Mouse (Mus musculus): ENCODE measurements around the gene Rnaseh1.
A peak's percentile ranks its signal among the peaks of the same experiment; 100 is the strongest.

The Rnaseh1 gene

DNA sequence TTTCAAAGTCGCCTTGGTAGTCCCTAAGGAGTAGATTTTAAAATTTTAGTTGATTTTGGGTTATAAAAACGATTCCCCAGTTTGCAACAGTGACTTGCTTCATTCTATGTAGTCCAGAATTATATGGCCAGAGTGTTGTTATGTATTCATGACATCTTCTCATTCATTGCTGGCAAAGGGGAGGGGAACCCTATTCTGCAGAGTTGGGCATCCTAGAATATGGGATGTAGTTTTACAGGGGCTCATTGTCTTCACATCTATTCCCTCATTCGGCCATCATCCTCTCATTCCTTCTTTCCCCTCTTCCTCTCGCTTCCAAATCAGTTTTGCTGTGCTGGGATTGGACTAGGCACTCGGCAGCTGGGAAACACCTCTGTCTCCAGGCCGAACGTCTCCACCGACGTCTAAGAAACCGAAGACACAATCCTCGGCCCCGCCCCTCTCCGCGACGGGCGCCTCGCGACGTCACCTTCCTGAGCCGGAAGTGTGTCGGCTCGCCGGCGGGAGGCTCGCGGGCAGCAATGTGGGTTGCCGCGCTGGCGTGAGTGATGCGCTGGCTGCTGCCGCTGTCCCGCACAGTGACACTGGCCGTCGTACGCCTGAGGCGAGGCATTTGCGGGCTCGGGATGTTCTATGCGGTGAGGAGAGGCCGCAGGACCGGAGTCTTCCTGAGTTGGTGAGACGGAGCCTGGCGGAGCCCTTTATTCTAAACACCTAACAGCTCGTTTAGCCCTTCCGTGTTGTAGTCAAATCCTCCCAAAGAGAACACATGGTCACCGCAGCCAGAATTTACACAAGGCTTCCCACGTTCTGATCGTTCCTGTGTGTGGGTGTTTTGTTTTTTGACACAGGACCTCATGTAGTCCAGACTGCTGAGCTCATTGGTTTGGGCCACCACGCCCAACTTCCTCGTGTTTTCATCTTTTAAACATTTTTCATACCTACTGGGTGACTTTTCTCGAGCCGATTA is at the start of gene Rnaseh1:
Gene Rnaseh1, plus strand, starts transcription at position 462 of the 970 bp plus-strand sequence.
- DNase-seq = peak; percentile 89 to 90

DNA sequence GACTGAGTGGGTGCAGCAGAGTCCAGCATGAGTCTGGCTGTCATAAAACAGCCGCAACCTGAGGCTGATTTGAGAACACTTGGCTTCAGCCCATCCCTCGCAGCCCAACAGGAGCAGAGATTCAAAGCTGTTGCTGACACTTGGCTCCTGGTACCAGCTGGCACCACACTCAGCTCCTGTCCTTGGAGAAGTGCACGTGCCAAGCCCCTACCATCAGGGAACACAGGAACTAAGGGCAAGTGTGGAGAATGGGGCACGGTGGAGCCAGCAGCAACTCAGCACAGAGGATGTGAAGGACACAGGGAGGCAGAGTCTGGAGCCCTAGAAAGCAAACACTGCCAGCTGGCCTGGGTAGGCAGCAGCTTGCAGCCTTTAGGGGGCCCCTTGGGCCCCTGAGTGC is 47.1 kb upstream of the Rnaseh1 start:
- DNase-seq = no peak

DNA sequence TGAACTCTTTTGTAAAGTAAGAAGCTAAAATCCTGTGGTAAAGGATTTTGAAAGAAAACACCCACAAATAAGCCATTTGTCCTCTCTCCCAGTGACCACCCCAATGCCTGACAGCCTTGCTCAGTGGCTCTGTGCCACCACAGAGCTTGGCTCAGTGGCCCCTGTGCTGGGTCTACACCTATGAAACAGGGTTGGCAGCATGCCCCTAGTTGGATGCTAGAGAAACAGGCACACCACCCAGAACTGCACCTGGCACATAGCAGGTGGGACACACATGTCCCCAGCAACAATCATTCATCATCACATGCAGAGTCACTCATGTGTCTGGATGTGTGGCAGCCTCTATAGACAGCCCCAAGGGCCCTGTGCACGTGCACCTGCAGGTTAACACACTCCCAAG is 45.9 kb upstream of the Rnaseh1 start:
- DNase-seq = no peak

DNA sequence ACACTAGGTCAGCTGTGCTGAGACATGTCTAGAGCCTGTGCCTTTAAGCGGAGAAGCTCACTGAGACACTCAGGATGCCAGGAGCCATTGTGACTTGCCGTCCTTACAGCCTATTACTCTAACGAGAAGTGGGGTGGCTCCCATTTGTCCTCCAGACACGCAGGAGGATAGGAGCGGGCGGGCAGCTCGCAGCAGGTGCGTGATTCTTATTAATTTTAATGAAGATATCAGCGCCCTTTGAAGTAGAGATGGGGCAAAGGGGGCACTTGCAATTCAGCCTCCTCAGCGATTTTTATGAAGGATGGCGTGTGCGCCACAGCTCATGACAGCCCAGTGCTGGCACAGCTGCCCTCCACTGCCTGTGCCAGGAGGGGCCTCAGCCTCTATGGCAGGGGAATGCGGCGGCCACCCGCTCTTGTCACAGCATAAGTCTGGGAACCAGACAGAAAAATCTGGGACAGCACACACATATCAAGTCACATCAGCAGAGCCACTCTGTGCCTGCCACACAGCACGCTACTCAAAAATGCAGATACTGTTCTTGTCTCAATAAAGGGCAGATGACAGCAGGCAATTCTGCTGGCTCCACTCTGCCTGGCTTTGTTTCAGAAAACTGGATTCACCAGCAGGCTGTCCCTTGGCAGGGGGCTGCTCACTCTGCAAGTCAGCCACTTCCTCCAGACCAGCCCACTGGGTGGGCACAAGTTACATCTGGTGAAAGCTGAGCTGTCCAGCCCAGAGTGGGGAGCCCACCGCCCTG is 41.7 kb upstream of the Rnaseh1 start:
- no peak for DNase-seq

DNA sequence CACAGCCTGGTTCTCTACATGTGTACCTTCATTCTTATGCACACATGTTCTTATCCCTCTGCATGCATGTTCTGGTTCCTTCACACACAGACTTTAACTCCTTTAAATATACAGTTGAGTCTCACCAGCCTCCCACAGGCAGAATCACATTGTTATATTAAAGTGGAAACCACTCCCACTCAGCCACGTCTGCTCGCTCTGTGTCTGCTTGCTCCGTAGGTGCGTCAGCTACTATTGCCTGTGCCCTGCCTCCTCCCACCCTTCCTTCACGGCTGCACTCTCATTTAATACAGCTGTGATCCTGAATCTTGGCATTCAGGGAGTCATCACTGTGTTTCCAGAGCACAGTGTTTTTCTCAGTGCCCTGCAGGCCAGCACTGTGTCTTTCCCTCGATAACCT is 37.0 kb upstream of the Rnaseh1 start:
- DNase-seq = no peak

DNA sequence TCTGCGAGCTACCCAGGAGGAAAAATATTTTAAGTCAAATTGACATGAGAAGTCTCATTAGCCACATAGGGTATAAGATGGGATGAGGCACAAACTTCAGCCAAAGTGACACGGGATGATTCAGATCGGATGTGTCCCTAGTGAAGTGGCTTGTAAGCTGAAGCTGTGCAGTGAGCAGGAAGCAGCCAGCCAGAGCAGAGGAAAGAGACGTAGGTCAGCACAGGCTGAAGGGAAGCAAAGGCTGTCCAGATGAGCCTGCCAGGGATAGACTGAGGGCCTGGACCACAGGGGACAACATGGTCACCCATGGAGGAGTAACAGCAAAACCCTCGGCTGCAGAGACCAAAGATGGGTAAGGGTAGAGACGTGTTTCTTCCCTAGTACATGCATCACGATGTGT is 35.0 kb upstream of the Rnaseh1 start:
- DNase-seq = no peak

DNA sequence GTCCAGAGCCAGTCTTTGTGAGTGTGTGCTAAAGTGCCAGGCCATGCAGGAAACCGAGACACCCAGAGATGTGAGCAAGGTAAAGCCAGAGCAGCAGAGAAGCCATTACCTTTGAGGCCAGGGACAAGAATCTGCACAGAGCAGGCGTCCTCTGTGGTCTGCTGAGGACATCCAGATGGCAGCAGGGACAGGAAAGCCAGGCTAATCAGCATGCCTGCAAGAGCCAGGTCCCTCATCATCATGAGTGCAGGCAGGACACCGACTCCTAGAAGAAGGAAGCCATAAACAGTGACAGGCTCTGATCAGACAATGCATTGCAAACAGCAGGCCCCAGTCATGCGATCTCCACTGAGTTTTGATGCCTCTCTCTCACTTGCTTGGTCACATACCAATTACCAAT is 32.1 kb upstream of the Rnaseh1 start:
- DNase-seq = no peak

DNA sequence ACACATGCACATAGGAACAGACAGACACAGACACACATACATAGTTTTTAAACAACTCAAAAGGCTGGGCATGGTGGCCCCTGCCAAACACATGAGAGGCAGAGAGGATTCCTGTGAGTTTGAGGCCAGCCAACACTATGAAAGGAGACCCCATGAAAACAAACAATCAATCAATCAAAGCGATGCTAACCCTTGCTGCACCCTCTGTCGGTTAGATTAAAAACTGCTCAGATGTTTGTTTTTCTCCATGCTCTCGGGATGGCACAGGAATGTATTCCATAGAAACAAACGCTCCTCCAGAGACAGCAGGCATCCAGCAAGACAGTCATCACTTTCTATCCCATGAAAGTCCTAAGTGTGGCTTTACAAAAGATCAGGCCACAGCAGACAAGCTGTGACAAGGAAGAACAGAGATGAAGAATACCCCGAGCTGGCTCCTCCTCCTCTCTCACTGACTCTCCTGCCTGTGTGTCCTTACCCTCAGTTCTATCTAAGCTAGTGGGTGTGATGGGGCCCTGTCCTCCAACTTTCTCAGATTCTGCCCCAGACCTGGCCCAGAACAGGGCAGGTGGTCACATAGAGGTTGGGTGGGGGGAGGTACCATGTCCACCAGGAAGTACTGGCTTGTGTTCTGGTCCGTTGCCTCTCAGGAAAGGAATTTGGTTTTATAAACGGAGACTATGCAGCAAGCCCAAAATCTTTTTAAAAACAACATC is 27.8 kb upstream of the Rnaseh1 start:
- DNase-seq = no peak

DNA sequence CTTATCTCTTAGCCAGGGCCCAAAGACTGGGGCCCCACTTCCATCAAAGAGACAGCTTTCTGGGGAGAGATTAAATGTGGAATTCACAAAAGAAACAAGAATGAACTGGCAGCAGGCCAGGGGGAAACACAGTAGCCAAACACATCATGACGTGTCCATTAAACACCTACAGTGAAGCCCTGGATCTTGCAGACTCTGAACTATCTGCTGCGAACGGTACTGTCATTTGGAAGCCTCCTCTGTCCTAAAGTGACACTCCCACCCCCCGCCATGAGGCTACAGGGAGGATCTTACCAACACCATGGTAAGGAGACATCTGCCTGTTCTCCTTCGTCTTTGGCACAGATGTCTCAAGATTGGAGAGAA is 27.3 kb upstream of the Rnaseh1 start:
- no peak for DNase-seq

DNA sequence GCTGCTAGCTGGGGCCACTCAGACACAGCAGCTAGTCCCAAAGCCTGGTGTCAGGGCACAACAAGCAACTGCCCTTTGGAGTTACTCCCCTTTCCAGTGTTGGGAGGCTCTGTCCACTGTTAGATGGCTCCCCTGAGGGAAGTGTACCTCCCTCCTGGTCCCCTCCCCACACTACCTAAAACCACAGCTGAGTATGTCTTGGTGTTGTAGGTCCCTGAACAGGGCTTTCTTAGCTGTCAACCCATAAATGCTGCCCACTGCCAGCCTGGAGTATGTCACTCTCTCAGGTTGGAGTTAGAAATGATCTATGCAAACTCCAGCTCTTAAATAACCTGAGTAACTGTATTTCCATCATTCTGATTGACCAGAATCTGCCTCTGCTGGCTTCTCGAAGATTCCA is 26.8 kb upstream of the Rnaseh1 start:
- no peak for DNase-seq

DNA sequence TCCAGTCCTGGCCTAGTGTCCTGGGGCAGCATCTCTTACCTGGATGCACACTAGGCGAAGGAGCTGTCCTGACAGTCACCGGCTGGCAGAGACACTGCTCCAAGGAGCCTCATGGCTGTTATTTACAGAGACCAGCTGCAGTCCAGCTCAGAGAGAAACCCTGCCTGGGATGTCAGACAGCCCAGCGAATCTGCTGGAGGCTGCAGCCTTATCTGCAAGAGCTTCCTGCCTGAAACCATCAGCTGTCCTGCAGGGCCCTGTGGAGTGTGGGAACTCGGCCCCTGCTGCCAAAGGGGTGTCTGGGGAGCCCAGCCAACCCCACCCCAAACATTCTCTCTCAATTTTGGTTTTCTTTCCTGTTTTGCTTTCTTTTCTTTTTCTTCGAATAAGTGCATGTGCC is 26.2 kb upstream of the Rnaseh1 start, which contains the start of gene Colec11:
Gene Colec11, minus strand, starts transcription at position 183 of the 400 bp plus-strand sequence.
- DNase-seq = no peak

DNA sequence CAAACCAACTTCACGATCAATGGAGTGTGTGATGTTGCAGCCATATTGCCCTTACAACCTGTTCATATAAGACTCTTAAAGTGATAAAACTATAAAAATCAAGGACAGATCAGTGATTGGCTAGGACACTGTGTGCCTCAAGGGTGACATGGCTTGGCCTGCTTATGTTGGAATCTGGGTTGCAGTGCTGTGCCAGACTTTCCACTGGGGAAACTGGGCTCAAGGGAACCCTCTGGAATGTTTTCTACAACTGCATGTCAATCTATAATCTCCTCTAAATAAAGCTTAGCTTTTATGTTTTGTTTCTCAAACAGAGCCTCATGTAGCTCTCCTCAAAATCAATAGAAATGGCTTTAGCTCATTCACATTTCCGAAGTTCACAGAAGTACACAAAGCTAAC is 25.2 kb upstream of the Rnaseh1 start:
- no peak for DNase-seq

DNA sequence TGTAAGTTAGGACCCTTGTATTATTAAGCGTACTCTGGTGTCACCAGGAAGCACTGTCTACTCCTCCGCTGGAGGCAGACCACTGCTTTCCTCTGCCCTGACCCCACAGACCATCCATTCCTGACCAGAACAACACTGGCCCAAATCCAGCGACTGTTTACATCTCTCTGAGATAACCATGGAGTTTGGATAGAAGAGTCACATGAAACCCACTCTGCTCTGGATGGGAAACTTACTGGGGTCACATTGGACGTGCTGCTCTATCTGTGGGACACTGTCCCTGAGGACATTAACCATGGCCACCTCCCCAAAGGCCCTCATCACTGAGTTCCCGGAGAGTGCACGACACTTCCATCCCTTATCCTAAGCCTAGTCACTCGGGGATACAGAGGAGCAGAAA is 24.0 kb upstream of the Rnaseh1 start:
- no peak for DNase-seq

DNA sequence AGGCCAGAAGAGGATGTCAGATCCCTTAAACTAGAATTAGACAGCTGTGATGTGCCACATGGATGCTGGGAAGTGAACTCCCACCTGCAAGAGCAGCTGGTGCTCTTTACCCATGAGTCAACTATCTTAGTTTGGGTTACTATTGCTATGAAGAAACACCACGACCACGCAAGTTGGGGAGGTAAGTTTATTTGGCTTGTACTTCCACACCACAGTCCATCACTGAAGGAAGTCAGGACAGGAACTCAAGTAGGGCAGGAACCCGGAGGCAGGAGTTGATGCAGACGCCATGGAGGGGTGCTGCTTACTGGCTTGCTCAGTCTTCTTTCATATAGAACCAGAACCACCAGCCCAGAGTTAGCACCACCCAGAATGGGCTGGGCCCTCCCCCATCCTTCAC is 22.3 kb upstream of the Rnaseh1 start:
- DNase-seq = no peak

DNA sequence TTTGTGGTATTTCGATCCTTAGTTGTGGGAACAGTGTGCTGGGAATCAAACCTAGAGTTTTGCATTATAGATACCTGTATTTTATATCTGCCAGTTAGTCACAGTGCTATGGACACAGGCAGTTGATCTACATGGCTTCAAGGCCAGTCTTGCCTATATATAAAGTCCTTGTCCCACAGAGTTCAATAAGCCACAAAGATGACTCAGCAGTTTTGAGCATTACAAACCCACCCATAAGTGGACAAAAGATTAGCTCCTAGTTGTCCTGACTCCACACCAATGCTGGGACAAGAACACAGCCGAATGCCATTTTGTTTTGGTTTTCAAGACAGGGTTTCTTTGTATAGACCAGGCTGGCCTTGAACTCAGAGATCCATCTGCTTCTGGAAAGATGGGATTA is 21.0 kb upstream of the Rnaseh1 start:
- no peak for DNase-seq

DNA sequence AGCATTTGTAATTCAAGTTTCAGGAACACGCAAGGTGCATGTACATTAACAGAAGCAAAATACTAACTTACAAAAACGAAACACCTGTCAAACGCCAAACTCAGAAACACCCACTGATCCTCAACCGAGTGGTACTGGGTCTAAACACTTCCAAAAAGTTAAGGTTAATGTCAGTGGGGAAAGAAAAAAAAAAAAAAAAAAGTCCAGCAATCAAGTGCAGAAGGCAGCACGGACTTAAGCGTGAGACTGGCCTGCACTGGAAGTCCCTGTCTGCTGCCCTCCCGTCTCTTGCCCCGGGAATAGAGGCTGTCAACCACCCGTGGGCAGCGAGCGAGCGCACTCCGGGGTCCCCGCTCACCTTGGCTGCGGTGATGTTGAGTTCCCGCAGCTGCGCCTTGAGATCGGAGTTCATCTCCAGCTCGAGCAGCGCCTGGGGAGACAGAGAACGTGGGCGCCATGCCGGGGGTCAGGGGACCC is 14.3 kb upstream of the Rnaseh1 start:
- DNase-seq = no peak

DNA sequence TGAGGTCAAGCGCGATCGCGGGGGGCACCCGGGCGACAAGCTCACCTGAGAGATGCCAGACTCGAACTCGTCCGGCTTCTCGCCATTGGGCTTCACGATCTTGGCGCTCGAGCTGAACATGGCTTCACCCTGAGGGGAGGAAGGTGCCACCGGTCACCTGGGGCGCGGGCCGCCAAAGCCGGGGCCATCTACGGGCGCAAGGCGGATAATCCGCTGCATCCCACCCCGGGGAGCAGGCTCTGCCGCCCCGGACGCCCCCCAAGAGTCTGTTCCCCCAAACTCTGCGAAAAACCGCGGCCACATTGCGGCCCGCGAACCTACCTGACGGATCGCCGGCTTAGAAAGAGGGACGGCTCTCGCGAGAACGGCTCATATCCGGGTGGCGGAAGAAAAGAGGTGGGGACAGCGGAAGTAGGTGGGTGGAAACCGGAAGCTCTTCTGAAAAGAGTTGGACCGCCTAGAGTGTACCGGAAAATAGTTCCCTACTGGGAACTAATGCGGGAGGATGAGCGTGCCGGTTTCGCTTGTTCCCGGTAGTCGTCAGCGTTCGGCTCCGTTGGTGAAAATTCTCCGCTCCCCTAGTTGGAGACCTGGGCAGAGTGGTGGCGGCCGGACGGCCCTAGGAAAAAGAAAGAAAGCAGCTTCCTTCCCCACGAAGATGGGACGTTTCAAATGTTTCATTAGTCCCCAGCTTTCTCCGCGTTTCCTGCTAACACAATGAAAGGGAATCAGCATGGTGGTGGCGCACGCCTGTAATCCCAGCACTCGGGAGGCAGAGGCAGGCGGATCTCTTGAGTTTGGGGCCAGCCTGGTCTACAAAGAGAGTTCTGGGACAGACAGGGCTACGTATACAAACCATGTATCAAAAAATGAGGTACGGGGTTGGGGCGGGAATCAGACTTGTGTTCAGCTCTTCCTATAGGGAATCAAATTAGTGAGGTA is 13.6 kb upstream of the Rnaseh1 start, which contains the start of gene Rps7:
Gene Rps7, minus strand, starts transcription at position 419 of the 942 bp plus-strand sequence.
- DNase-seq = peak; percentile 94

DNA sequence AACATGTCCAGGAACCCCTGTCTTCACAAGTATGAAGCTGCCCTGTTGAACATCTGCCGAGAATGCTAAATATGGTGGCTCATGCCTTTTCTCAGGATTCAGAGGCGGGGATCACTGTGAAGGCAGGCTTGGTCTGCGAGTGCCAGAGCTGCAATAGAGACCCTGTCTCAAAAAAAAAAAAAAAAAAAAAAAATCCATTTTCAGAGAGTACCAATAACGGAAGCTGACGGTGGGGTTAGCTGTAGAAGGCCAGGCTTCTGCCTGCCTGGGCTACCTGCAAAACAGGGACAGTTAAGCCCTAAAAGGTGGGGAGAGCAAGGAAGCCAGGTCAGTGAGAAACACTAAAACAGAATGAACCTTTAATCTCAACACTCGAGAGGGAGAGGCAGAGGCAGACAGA is 12.9 kb upstream of the Rnaseh1 start:
- DNase-seq = no peak

DNA sequence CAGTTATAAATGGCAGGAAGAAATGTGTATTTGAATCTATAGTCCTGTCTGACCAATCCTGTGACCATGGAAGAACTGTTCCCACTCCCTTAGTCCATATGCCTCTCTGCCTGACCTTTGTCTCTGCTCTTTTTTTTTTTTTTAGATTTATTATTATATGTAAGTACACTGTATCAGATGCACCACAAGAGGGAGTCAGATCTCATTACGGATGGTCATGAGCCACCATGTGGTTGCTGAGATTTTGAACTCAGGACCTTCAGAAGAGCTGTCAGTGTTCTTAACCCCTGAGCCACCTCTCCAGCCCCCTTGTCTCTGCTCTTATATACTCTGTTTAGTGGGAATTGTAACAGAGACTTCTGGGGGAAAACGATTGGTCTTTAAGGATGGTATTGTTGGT is 10.6 kb upstream of the Rnaseh1 start:
- DNase-seq = no peak

DNA sequence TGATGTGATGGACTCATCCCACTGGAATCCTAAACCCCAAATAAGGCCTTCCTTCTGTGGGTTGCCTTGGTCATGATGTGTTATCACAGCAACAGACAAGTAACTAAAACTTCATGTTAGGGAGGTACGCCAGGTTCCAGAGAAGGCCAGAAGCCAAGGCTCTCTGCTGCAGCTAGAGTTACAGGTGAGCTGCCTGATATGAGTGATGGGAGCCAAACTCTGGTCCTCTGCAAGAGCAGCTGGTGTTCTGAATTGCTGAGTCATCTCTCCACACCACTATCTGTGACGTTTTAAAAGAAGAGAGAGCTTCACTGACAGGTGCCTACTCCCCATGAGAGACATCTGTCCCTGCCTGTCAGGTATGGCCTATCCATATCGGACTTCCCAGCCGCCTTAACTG is 13.2 kb downstream of the Rnaseh1 start:
- DNase-seq = no peak

DNA sequence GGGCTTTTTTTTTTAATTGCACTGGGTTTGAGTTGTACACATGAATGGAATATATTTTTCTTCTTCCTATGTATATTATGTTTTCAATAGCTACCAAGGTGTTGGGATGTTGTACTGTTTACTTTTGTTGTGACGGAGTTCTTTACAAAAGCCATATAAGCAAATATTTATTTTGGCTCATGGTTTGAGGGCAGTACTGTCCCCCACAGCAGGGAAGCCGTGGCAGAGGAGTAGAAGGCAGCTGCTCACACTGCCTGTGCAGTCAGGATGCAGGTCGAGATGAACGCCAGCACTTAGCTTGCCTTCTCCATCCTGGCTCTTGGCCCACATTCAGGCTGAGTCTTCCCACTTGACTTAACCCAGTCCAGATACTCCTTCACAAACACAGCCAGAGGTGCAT is 17.3 kb downstream of the Rnaseh1 start:
- no peak for DNase-seq

DNA sequence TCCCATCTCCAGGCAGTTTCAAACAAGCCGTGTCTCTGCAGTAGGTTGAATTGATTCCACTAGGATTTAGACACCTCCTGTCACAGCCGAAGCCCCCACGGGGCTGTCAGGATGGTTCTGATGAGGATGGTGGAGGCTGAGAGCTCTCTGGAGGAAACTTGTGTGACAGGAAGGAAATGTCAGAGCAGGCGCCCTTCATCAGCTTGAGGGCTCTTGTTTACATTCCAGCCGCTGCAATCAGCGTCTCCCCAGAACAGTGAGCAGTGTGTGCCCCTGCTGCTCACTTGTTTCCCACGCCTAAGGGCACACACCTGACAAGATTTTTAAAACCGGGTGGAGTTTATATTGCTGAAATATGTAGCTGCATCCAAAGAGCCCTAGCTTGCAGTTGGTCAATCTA is 17.9 kb downstream of the Rnaseh1 start:
- peak; percentile 13 to 28 for DNase-seq

Data from lung, adult 18-20 months (tissue).